Mouse (Mus musculus) megakaryocyte, adult 5-6 weeks (primary cell): ENCODE results near the gene Cdk1. TPM values are rescaled to one million over a fixed set of nuclear protein-coding genes. Genes with fewer than 3 reads are reported as not detected.

Experiments
- ATAC-seq: 2 replicates; pipeline ENCODE4 v1.8.0; 2016; ENCODE audit warnings: mild to moderate bottlenecking, inconsistent platforms; ENCODE audit not compliant: poor library complexity, severe bottlenecking
- total RNA-seq, 2 experiments: library from RNA; stranded (forward) in 1 of 2; stranded (reverse) in 1 of 2; fragments of 153-499, 151-499 nt in 1 of 2; fragments of 221-1000, 200-1000 nt in 1 of 2; gene quantifications; 2 replicates each; pipeline versions ENCODE4 v1.2.3 to v1.2.4; 2015 to 2017

The Cdk1 gene
- total RNA-seq, 2 experiments from 2014 or later: 102 to 232 TPM

DNA sequence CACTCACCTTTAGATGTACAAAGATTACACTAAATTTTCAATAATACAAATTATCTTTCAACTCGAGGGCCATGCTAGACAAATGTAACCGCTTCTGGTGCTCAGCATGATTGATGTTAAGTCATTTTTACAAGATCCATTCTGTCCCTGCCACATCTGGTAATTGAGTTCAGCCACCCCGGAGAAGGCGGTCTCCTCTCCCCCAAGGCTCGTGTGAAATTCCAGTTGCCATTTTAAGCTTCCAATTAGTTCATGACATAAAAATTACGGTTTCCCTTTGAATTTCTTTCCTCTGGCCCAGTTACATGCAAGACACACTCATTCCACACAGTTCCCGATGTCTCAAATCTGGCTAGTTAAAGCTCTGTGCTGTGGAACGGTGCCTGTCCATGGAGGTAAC lies 38.8 kb downstream of the Cdk1 start:
- no peak for ATAC-seq

DNA sequence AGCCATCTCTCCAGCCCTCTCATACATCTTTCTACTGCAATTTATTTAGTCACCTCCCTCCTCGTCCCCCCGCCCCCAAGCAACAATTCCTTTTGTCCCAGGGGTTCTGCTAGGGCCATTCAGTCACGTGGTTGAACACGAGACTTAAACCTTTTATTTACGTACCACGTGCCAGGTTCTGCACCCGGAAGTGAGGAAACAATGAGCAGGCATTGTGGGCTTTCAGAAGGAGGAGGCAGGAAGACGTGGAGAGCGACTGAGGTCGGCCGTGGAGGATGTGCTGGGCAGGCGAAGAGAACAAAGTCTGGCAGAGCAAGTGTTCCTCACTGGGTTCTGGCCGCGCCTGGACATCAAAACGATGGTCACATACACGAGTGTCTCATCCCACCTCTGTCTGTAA lies 40.9 kb downstream of the Cdk1 start:
- ATAC-seq: no peak

DNA sequence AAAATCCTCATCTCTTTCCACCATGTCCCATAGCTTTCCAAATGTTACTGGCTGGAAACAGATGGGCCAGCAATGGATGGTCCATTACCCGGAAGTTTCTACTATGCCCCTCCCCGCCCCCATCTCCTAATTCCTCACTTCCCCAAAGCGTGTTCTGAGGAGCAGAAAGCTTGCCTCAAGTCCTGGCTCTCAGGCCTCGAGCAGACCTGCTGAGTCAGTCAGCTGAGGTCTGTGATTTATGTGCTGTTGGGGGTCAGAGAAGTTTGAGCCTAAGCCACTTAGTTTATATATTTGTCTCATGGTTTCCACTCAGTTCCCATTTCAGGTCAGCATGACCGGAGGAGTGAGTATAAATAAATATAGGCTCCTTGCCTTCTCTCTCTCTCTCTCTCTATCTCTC lies 43.6 kb downstream of the Cdk1 start:
- ATAC-seq: peak; percentile 50

DNA sequence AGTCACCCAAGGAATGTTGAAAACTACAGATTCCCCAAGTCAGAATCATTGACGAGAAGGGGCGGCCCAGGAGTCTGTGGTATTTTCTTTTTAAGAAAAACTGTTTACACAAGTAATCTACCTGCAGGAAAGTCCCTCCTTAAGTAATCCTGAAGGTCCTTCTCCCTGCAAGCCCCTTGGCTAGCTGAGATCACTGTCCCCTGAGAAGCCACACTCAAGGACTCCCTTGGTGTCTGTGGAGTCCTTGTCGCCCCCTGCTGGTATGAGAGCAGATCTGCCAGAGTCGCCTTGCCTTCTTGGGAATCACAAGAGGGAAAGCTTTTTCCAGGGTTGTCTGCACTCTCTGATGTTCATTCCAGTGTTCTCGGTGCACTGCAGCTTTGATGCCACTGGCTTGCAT lies 45.7 kb downstream of the Cdk1 start:
- peak; percentile 70 for ATAC-seq

DNA sequence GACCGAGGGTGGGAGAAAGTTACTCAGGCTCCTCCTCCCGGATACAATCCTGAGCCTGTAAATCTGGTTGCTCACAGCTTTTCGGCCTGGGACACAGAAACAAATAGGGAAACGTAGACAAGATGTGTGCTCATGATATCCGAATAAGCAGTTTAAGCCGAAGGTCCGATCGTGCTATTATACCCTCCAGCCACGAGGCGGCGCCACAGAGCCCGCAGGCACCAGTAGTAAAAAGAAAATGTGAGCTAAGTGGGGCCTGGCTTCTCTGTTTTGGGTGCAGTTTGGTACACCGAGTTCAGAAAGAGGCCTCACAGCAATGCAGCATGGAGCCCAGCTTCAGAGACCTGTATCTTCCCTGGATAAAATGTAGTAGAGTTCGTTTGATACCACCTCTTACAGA lies 46.5 kb downstream of the Cdk1 start:
- ATAC-seq: peak; percentile 73

DNA sequence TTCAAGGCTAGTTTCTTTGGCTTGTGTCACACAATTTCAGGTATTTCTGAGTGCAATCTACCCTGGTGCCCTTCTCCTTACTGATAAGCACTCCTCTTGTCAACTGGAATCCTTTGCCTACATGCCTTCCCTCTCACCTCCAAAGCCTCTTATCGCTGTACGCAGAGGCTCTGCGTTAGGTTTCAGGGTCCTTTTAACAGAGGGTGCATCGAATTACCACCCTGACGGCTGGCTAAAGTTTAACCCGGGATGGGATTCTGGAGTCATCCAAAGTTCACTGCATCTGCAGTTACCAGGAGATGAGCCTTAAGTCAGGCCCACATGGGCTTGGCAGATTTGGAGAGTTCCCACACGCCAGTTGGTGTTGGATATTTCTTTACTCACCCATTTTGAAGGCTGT lies 47.1 kb downstream of the Cdk1 start:
- ATAC-seq: no peak

DNA sequence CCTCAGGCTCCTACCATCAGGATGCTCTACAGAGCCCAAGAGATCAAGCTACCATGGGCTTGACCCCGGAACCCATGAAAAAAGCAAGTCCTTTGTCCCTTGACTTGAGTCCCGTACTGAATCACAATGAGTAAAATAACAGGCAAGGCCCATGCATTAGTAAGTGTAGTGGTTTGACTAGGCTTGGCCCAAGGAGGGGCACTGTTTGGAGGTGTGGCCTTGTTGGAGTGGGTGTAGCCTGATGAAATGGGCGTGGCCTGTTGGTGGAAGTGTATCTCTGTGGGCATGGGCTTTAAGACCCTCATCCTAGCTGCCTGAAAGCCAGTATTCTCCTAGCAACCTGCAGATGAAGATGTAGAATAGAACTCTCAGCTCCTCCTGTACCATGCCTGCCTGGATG lies 47.9 kb downstream of the Cdk1 start:
- ATAC-seq: no peak

DNA sequence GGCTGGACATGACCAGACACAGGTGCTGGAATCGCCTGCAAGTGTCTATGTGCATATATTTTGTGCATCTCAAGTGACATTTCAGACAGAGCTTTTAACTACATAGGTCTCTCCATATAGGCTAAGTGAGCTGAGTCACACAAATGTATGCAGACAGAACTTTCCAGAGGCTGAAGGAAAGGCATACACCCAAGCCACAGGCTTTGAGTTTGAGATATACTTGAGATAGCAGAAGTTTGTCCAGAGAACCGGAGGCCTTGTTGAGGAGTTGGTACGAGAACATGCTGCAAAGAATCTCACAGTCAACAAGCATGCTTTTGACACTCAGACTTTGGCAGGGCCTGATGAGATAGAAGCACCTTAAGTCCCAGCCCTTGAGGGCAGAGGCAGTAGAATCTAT lies 50.1 kb downstream of the Cdk1 start:
- ATAC-seq: no peak

DNA sequence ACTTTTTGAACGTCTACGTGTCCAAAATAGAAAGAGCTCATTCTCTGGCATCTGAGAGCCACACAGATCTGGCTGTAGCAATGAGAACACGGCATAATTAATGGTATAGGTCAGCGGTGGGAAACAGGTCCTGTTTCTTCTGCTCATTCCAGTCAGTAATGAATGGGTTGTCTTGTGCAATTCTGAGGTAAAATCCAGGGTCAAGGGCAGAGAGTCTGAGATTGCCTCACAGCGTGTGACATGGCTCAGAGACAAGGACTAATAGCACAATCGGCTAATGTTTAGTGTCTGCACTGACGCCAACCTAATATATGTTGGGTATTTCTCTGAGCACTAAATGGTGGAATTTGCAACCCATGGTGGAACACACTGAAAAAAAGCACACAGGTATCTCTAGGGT lies 52.8 kb downstream of the Cdk1 start:
- ATAC-seq: no peak

DNA sequence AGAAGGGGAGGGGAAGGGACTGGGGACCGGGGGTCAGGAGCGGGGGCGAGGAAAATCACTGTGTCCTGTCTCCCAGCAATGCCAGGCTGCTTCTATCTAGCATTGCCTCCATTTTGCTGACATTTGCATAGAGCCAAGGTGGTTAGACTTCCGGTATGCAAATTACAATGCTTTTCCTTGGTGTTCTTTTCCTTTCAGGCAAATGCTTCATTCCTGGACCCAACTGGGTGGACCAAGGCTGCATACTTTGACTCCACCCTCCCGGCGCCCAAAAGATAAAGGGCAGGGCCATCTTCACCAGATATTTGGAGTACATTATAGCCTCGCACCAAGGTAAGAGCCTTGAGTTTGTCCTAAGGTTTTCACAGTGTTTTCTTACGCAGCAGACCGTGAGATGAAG lies 56.8 kb downstream of the Cdk1 start:
- no peak for ATAC-seq

DNA sequence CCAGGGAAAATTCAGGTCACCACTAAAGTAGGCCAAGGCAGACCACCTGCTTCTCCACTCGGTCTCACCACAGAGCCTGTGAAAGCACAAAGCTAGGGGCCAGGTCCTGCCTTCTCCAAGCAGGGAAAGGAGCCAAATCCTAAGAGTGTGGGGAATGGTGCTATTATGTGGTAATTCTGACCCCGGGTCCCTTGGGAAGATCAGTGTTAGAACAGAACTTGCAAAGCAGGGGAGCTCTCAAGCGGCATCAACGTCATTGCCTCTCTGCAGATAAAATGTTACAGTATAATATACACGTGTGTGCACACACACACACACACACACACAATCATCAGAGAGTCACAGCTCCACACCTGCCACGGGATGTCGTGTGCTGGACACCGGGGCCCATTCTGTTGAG lies 62.0 kb downstream of the Cdk1 start:
- no peak for ATAC-seq

DNA sequence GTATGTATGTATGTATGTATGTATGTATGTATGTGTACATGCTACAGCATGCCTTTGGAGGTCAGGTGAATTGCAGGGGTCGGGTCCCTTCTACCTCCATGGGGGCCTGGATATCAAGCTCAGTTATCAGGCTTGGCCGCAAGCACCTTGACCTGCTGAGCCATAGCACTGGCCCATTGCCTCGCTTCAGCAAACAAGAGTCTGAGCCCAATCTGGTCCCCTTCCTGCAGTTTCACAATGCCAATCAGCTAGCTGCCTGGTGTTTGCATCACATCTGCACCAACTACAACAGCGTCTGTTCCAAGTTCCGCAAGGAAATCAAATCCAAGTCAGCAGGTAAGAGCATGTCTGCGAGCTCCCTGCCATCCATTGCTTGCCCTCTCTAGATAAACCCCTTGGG lies 64.0 kb downstream of the Cdk1 start:
- ATAC-seq: no peak

DNA sequence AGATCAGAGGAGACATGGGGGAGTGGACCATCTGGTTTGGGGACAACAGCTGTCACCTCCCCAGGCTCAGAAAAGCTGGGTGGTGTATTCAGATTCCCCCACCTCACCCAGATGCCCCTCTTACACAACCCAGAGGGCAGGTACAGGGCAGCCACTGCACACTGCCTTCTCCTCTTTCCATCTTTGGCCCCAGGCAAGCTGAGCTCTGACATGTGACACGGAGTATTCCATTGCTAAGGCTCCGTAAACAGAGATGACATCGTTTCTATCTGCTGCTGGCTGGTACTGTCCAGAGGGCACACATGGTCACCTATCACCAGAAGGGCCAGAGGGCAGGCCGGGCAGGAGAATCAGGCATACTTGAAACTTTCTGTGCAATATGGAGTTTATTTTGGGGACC lies 64.7 kb downstream of the Cdk1 start:
- no peak for ATAC-seq

DNA sequence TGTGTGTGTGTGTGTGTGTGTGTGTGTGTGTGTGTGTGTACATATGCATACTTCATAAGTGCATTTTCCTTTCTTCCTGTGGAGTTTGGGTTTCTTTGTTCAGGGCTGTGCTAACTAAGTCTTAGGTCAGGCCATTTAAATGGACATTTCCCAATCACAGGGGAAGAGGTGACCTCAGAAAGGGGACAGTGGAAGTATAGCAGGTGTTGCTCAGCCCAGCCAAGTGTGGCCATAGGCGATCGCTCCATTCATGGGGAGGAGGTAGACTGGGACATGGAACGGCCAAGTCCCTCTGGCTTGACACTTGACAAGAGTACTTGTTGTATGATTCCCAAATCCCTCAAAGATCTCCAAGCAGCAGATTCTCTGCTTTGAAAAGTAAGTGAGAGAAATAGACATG lies 65.8 kb downstream of the Cdk1 start:
- ATAC-seq: no peak

Other genes with a start within 250 kb of the Cdk1 start
- gene Rhobtb1, start 201.5 kb downstream of the Cdk1 start, total RNA-seq (2015): 0.98 and 1.0 TPM in 2 replicates
- 1.1 and 2.1 TPM in 2 replicates for gene Rhobtb1, start 201.5 kb downstream of the Cdk1 start, total RNA-seq (2017)
- gene A930033H14Rik, start 139.8 kb downstream of the Cdk1 start, total RNA-seq (2015): 0.33 and 1.1 TPM in 2 replicates
- 0.37 TPM in 2 replicates for gene A930033H14Rik, start 139.8 kb downstream of the Cdk1 start, total RNA-seq (2017)
- not detected in 2 replicates for gene Ank3, start 45.8 kb upstream of the Cdk1 start, total RNA-seq (2015)
- 0.33 TPM in 1 of 2 replicates, not detected in the other for gene Ank3, start 45.8 kb upstream of the Cdk1 start, total RNA-seq (2017)